Mouse (Mus musculus): ENCODE measurements around the gene Aagab. TPM values are rescaled to one million over a fixed set of nuclear protein-coding genes. Genes with fewer than 3 reads are reported as not detected.

The Aagab gene
- polyA plus RNA-seq, 1 experiment from 2014 or later: 50.4 TPM

Other genes starting within 250 kb of the Aagab start
- 30.6 and 39.3 TPM in 2 replicates for gene Map2k5, start 224.8 kb upstream of the Aagab start, polyA plus RNA-seq (2016; fragmentation: Nextera tagmentation; extraction: Ambion mirVana)
- gene 2300009A05Rik, start 203.4 kb upstream of the Aagab start, polyA plus RNA-seq (2016; fragmentation: Nextera tagmentation; extraction: Ambion mirVana): 42.1 and 44.7 TPM in 2 replicates
- 0.07 and 0.13 TPM in 2 replicates for gene Iqch, start 167 bp upstream of the Aagab start, polyA plus RNA-seq (2016; fragmentation: Nextera tagmentation; extraction: Ambion mirVana)
- 24.2 TPM in 2 replicates for gene Smad3, start 155.3 kb downstream of the Aagab start, polyA plus RNA-seq (2016; fragmentation: Nextera tagmentation; extraction: Ambion mirVana)